Comparison of ENCODE assay signal across 17 mouse cellular contexts in the genomic region with DNA sequence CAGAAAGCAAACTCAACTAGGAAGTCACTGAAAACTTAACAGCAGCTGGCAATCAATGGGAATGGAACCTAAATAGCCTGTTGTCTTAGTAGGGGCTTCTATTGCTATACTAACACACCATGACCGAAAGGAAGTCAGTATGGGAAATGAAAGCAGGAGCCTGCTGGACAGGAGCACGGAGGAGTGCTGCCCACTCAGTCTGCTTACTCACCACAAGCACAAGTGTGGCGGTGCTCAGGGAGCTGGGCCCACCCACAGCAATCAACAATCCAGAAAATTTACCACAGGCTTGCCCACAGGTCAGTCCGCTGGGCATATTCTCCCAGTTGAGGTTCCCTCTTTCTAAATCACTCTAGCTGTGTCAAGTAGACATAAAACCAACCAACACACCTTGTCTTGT.
"Had no signal": no experiment of that assay in that cellular context is flagged by ENCODE, and none has a peak within 500 bp of the region (broad histone marks: within the 10 kb centered on the region; RNA-seq: fewer than 3 reads in every experiment).

No protein-coding gene starts in this region.

- DNase-seq: gastrocnemius, postnatal 14 days; gastrocnemius, postnatal 36 days; heart, adult 11 months; heart, adult 2 months; heart, postnatal 14 days; heart, postnatal 36 days; kidney, adult 11 months; kidney, adult 2 months; kidney, adult 9 months; kidney, postnatal 14 days; kidney, postnatal 36 days; layer of hippocampus, adult 9-11 months; layer of hippocampus, postnatal 36 days; left cerebral cortex, postnatal 4 days had no signal

- ATAC-seq: hindbrain, postnatal 0 days; intestine, embryonic 16.5 days; liver, embryonic 12.5 days had no signal
